In genomic region chr14:47650338-47650720, GRCm38 (mm10) we compare ENCODE assay signal across 8 mouse cellular contexts. TPM values are rescaled to one million over a fixed set of nuclear protein-coding genes. Genes with fewer than 3 reads are reported as not detected.
A peak's percentile ranks its signal among the peaks of the same experiment; 100 is the strongest.
DNase-seq lines count a peak whose midpoint lies in the region; ATAC-seq and TF ChIP-seq lines count a peak whose summit lies in the region.

No protein-coding gene starts in this region.

- H3K4me1 ChIP-seq in intestine, embryonic 14.5 days (replicated peaks; ENCODE audit: control insufficient read depth, insufficient read depth, low read length): peaks cover 10% of the 10 kb centered on the region; the same call in 1 of the 2 replicates
- H3K4me1 ChIP-seq in neural tube, embryonic 12.5 days: peaks cover 9% of the 10 kb centered on the region

- H3K4me3 ChIP-seq in left cerebral cortex, adult 2 months: peak overlapping the region; percentile 98
- H3K4me3 ChIP-seq in intestine, embryonic 14.5 days (ENCODE audit: low read depth, low read length): peak overlapping the region; percentile 91
- peak overlapping the region; percentile 97 for H3K4me3 ChIP-seq in neural tube, embryonic 12.5 days

- H3K4me2 ChIP-seq in intestine, embryonic 14.5 days (ENCODE audit: low read length): peak overlapping the region; percentile 57
- peak overlapping the region; percentile 59 for H3K4me2 ChIP-seq in neural tube, embryonic 12.5 days (replicated peaks)

- intact Hi-C loops in left cerebral cortex, adult 2 months (cut with DNase I): loop anchor here (2.0 kb wide), 1 partner anchor 14 kb away; no protein-coding TSS in a partner anchor
- intact Hi-C loops in left cerebral cortex, postnatal 4 days (cut with DNase I): no loop called here

- TF ChIP-seq CTCF in left cerebral cortex, adult 2 months (IDR thresholded peaks at IDR 0.05): no peak

- no peak for DNase-seq in left cerebral cortex, adult 2 months (ENCODE audit: extremely low spot score in 1 of 2, low spot score in 2 of 2)
- DNase-seq in left cerebral cortex, postnatal 4 days: no peak
- DNase-seq in embryo, embryonic 10.5 days (ENCODE audit: low spot score): peak; percentile 12
- DNase-seq in intestine, embryonic 14.5 days (ENCODE audit: low spot score): no peak
- no peak for DNase-seq in adrenal gland, postnatal 4 days (ENCODE audit: low spot score in 2 of 2)
- no peak for DNase-seq in gastrocnemius, adult 8-10 months (ENCODE audit: low spot score in 2 of 2)
- no peak for DNase-seq in urinary bladder, postnatal 36 days (ENCODE audit: low spot score in 2 of 2)

- no peaks in the 10 kb centered on the region for H3K9me3 ChIP-seq in intestine, embryonic 14.5 days (ENCODE audit: control insufficient read depth, low read length)
- H3K9me3 ChIP-seq in neural tube, embryonic 12.5 days: no peaks in the 10 kb centered on the region

- 0 out of 2 replicates have a peak, but pooled peaks cover 3% of the 10 kb centered on the region for H3K36me3 ChIP-seq in intestine, embryonic 14.5 days (ENCODE audit: control insufficient read depth, insufficient read depth, low read length)
- no peaks in the 10 kb centered on the region for H3K36me3 ChIP-seq in neural tube, embryonic 12.5 days

- ATAC-seq in intestine, embryonic 14.5 days (replicated peaks; ENCODE audit: low FRiP score, low TSS enrichment, low read depth): no peak
- no peak for ATAC-seq in neural tube, embryonic 12.5 days (ENCODE audit: low FRiP score, low read depth)

- H3K9ac ChIP-seq in intestine, embryonic 14.5 days (ENCODE audit: low read length): peak overlapping the region; percentile 97
- peak overlapping the region; percentile 94 for H3K9ac ChIP-seq in neural tube, embryonic 12.5 days

- no peak overlapping the region for H3K27ac ChIP-seq in left cerebral cortex, adult 2 months
- peak overlapping the region; percentile 97; the same call in 1 of the 2 replicates for H3K27ac ChIP-seq in intestine, embryonic 14.5 days (ENCODE audit: low read depth)
- no peak overlapping the region for H3K27ac ChIP-seq in neural tube, embryonic 12.5 days

- H3K27me3 ChIP-seq in intestine, embryonic 14.5 days (replicated peaks; ENCODE audit: control insufficient read depth, insufficient read depth, low read length): no peaks in the 10 kb centered on the region
- H3K27me3 ChIP-seq in neural tube, embryonic 12.5 days (replicated peaks): no peaks in the 10 kb centered on the region

- WGBS in intestine, embryonic 14.5 days: 26% methylated on average over 6 of the region's 6 CpGs
- 35% methylated on average over 6 of the region's 6 CpGs for WGBS in neural tube, embryonic 12.5 days

RNA-seq across cellular contexts. Expression of gene Ktn1, which starts 2.1 kb away (rescaled TPM):
- total RNA-seq in left cerebral cortex, adult 2 months (2021): 10 to 100 TPM; 93.8 to 97.0 TPM
- total RNA-seq in left cerebral cortex, postnatal 4 days (2021): 100 to 1,000 TPM; 105 to 119 TPM
- 75.4 and 80.1 TPM in 2 replicates for polyA plus RNA-seq in intestine, embryonic 14.5 days (2014; fragmentation: Nextera tagmentation; extraction: Ambion mirVana)
- polyA plus RNA-seq in neural tube, embryonic 12.5 days (2016; fragmentation: Nextera tagmentation; extraction: Ambion mirVana): 83.0 and 88.3 TPM in 2 replicates
- total RNA-seq in adrenal gland, postnatal 4 days (2021): 10 to 100 TPM; 86.4 to 89.8 TPM
- total RNA-seq in gastrocnemius, adult 8-10 months (2022): 100 to 1,000 TPM; 172 to 247 (median 178) TPM
